Mouse (Mus musculus): Measurements from ENCODE around the gene Prdm16. TPM values are rescaled to one million over a fixed set of nuclear protein-coding genes. Genes with fewer than 3 reads are reported as not detected.

Prdm16 gene
- total RNA-seq, 4 experiments from 2014 or later = 2.9 to 5.5 (median 3.8) TPM

DNA sequence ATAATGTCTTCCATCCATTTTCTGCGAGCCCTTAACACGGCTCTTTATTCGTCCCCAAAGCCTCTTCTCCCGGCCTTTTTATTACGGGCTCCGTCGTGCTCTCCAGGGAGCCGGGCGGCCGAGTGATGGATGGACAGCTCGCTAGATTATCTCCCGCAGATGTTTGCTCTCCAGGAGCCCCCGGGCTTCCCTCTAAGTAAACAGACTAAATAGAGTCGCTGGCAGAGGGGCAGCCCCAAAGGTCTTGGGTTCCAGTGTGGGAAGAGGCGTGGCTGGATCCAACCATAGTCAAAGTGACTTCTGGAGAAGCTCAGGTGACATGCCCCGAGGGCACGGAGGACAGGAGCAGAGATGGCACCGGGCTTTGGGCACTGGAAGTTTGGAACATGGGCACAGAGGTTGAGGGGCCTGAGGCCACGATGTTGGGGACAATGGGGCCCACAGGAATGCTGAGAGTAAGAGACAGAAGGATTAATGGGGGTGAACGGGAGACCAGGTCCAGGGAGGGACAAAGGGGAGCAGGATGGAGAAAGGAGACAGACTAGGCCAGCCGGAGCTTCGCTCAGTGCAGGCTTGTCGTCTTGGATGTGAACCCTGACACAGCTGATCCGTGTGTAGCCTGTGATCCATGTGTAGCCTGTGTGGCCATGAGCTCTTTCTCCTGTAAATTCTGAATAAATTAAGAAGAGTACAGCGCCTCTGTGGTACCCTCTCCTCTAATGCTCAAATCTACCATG lies 162.9 kb downstream of the Prdm16 start:
- DNase-seq = no peak

DNA sequence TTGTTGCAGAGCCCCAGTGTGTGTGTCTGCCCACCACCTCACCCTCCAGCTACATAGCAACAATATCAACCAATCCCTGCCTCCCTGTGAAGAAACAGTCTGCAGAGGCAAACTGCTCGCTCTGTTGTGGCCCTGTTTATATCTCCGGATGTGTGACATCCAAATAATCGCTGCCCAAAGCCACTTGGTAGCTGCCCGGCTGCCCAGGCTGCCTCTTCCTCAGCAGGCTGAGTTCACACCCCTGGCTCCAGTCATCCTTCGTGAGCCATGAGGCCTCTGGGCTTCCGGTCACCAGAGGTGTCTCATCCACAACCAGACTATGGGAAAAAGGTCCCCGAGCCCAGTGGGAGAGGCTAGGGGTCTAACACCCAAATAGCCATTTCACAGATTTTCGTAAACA lies 164.1 kb downstream of the Prdm16 start:
- no peak for DNase-seq

- no peak for DNase-seq
Measured at GRCm38 (mm10) chr4:154471447-154472101, 165.1 kb downstream of the Prdm16 start.

DNA sequence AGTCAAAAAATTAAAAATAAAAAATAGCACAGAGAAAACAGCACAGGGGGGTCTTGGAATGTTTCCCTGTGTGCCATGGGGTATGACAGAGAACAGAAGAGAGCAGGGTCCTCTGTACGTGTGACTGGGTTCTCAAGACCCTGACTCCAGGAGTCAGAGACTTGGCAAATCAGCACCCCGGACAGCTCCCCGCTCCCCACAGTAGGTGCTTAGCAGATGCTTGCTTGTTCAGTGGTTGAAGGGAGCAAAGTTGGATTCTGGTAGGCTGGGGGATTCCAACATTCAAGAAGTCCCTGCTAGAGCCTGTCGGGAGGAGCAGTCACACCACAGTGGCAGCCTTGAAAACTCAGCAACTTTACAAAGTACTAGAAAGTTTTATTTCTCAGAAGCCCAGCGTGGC lies 170.4 kb downstream of the Prdm16 start:
- DNase-seq = no peak

- DNase-seq = no peak
Measured at GRCm38 (mm10) chr4:154465123-154465522, 171.6 kb downstream of the Prdm16 start.

DNA sequence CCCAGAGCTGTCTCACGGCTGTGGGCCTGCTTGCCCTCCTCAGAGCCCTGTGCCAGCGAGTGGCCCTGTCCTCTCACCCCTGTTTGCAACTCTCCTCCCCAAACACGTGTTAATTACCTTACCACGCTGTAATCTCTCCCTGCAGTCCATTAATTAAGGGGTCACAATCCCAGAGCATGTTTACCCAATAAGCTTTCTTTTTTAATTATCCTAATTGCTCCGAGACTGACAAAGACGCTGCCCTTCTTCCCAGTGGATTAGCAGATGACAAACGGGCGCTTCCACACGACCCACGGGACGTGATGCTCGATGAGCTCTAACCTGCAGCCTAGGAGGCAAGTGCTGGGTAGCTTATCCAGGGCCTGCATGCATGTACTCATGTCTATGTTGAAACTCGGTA lies 176.7 kb downstream of the Prdm16 start:
- no peak for DNase-seq

DNA sequence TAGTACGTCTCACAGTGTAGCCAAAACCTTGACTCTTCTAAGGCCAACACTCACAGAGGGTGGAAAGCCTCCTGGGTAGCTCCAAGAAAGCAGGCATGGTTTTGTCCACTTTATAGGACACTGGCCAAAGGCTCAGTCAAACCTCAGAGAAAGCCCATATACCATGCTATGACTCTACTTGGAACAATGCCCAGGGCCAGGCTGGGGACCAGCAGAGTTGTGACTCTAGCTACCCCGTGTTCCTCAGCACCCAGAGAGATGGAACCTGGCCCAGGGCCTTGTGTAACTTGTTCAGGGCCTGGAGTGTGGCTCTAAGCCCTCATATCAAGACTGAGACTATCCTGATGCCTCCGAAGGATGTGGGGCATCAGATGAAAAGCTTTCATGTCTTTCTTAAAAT lies 178.9 kb downstream of the Prdm16 start:
- no peak for DNase-seq

GRCm38 (mm10) chr4:154456265-154456822 lies 180.3 kb downstream of the Prdm16 start:
- no peak for DNase-seq

GRCm38 (mm10) chr4:154450441-154450840 lies 186.2 kb downstream of the Prdm16 start:
- DNase-seq = no peak

DNA sequence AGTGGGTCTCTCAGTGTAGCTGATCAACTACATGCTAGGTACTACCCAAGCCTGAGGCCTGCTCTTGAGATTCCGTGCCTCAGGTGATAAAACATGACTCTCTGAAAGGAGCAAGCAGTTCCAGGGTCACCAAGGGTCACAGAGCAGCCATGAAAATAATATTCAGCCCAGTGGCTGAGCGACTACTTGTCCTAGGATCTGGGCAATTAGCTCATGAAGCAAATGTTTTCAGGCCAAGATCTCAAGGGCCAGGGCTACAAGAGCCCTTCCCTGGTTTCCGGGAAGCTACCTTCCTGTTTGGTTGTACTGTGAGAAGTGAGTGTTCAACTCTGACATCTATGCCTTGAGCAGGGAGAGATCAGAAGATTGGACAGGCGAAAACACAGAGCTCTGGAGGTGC lies 186.6 kb downstream of the Prdm16 start:
- no peak for DNase-seq

- DNase-seq = no peak
Measured at GRCm38 (mm10) chr4:154449343-154449742, 187.3 kb downstream of the Prdm16 start.

- no peak for DNase-seq
Measured at GRCm38 (mm10) chr4:154445721-154446120, 191.0 kb downstream of the Prdm16 start.

DNA sequence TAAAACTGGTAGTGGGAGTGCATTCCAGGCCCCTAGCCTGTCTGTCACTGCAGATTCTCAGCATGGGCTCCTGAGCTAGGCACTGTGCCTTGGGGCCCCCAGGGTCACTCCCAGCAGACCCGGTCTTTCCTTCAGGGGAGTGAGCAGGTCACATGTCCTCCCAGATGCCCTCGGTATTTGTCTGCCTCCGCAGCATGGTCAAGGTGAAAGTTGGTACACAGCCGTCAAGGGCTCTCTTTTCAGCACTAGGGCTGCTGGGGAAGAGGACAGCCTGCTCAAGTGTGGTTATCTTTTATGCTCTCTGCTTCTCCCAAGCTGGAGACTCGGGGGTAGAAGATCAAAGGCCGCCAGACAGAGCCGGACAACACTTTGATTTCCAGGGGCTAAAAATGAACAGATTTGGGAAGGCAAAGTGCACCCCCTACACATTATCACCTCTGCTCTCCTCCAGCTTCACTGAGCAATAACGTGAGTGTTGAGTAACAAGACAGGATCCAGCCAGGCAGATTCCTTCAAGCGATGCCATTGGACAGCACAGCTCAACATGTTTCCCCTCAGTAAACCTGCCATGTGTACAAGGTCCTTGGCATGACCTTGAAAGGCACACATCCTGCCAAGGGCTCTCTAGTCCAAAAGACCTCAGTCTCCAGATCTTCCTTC lies 193.9 kb downstream of the Prdm16 start:
- no peak for DNase-seq

DNA sequence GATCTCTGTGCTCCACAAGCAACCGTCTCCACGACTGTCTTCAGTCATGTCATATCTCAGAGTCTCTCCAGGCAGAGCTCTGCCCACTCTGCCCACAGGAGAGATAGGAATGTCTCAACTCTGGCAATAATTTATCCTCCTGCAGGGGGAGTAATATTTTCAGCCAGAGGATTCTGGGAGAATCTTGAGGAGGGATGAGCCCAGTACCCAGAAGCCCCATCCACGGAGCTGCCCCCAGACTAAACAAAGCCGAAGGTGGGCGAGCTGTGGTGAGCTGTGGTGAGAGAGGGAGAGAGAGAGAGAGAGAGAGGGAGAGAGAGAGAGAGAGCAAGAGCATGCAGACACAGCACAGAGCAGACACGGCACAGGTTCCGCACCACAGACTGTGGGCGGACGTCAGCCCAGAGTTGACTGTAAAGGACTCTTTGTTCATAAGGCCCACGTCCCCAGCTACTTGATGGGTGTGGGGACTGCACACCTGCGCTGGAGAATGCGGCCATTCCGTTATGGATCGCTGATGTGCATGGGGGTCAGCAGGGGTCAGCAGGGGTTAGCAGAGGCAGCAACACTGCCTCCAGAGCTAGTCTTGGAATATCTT lies 197.1 kb downstream of the Prdm16 start:
- DNase-seq = no peak

DNA sequence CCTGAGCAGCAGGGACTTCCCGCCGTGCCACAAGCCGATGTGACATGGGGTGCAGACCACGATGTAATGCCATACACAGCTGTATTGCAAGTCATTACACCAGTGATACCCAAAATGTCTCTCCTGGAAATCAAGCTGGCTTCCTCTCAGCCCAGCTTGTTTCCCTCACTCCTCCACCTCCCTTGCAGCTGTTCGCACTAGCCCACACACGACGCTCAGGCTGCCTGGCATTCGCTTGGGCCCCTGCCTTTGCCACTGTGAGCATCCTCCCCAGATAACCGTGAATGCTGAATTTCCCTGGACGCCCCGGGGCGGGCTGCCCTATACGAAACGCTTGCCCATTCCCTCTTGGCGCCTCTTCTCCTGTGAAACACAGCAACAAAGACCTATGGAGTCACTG lies 198.1 kb downstream of the Prdm16 start:
- no peak for DNase-seq

DNA sequence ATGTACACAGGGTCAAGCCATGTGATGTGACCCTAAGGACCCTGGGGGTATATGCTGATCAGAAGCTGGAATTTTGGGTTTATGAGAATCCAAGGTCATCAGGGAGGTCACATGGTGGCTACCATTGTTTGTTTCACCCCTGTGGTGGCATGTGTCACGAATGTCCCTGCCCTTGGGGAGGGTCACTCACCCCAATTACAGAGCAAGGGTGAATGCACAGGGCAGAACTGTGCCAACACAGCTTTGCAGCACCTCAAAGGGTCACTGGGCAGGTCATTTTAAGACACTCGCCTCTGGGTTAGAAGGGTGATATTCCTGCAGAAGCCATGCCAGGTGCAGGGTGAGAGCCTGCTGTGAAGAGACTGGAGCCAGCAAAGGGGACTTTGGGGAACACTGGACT lies 206.9 kb downstream of the Prdm16 start:
- DNase-seq = no peak

- no peak for DNase-seq
Measured at GRCm38 (mm10) chr4:154426901-154427300, 209.8 kb downstream of the Prdm16 start.

DNA sequence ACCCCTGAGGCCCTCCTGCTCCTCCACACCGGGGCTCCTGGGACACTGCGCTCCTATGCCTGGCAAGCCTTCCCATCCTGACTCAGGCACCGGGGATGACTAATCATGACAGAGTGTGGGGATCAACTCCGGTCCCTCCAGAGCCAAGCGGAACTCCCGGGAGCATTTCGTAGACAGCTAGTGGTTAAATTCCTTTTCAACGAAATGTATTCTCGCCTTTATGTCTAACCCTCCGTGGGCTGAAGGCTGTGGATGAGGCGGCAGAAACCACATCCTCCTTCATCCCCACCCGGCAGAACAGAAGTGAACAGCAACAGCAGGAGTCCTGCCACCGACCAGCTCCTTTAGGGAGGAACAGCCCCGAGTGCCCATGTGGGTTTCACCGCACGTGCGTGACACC lies 211.4 kb downstream of the Prdm16 start:
- DNase-seq = peak; percentile 13

DNA sequence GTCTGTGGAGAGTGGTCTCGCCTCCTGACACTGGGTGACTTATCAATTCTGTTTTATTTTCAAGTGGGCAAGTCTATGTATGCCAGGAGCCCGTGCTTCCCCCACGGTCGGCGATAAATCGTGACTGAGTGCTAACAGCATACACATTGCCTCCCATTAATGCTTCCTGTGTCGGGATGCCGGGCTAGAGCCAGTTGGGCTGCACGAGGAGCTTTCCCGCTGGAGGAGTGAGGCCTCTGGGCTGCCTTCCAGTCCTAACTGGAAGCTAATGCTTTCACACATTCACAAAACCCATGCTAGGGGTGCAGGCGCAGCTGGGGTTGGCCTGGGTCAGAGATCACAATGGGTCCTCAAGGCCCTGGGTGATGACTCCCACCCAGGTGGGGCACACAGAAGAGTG lies 212.0 kb downstream of the Prdm16 start:
- no peak for DNase-seq

- DNase-seq = no peak
Measured at GRCm38 (mm10) chr4:154422431-154422913, 214.2 kb downstream of the Prdm16 start.

DNA sequence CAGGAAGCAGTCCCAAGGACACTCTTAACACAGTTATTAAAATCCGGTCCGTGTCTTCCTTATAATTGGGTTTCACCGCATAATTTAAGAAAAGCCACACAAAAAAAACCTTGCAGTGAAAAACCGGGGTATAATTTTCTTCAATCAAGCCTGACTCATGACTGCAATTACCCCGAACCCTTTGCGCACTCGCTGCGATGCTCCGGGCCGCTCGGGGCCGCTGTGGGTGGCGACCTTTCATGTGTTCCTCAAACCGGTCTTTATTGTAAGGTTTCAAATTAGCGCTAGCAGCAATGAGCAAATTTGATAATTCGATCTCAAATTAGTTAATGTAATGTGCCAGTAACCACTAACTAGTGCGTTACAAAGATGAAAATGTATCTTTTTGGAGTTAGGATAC lies 215.9 kb downstream of the Prdm16 start:
- DNase-seq = no peak

- no peak for DNase-seq
Measured at GRCm38 (mm10) chr4:154419766-154420165, 216.9 kb downstream of the Prdm16 start.

GRCm38 (mm10) chr4:154418993-154419392 lies 217.7 kb downstream of the Prdm16 start:
- DNase-seq = no peak
